Mouse (Mus musculus): ENCODE measurements at regions not wholly inside any gene's neighbourhood (a gene's known extent, or its start where the extent isn't known, plus 50 kb on each side); places are given as distances from the start of the nearest gene placed in this dataset.
A peak's percentile ranks its signal among the peaks of the same experiment; 100 is the strongest.

- DNase-seq (ENCODE audit: extremely low spot score, low spot score), result peak; percentile 16
These were observed 59.2 kb downstream of the Areg start for GRCm38 (mm10) chr5:91198620-91199019.

- no peak for DNase-seq (ENCODE audit: extremely low spot score, low spot score)
These were observed 61.0 kb downstream of the Areg start for GRCm38 (mm10) chr5:91200448-91200847.

- DNase-seq (ENCODE audit: extremely low spot score, low spot score), result no peak
These were observed 65.0 kb downstream of the Areg start for GRCm38 (mm10) chr5:91204225-91205005.

- DNase-seq (ENCODE audit: extremely low spot score, low spot score), result no peak
These were observed 66.0 kb downstream of the Areg start for GRCm38 (mm10) chr5:91205350-91205880.

- no peak for DNase-seq (ENCODE audit: extremely low spot score, low spot score)
These were observed 67.4 kb downstream of the Areg start for GRCm38 (mm10) chr5:91206569-91207490.

GRCm38 (mm10) chr5:91220174-91220573, 80.8 kb downstream of the Areg start:
- no peak for DNase-seq (ENCODE audit: extremely low spot score, low spot score)

GRCm38 (mm10) chr5:91241656-91242055, 102.3 kb downstream of the Areg start:
- no peak for DNase-seq (ENCODE audit: extremely low spot score, low spot score)

GRCm38 (mm10) chr5:91247444-91247843, 108.0 kb downstream of the Areg start:
- no peak for DNase-seq (ENCODE audit: extremely low spot score, low spot score)

- DNase-seq (ENCODE audit: extremely low spot score, low spot score), result no peak
These were observed 122.5 kb downstream of the Areg start for GRCm38 (mm10) chr5:91261895-91262294.

GRCm38 (mm10) chr5:91262526-91262925, 123.1 kb downstream of the Areg start:
- no peak for DNase-seq (ENCODE audit: extremely low spot score, low spot score)

- DNase-seq (ENCODE audit: extremely low spot score, low spot score), result no peak
These were observed 131.3 kb downstream of the Areg start for GRCm38 (mm10) chr5:91270747-91271146.

- no peak for DNase-seq (ENCODE audit: extremely low spot score, low spot score)
These were observed 131.4 kb downstream of the Btc start for GRCm38 (mm10) chr5:91271416-91271815.

- no peak for DNase-seq (ENCODE audit: extremely low spot score, low spot score)
These were observed 128.4 kb downstream of the Btc start for GRCm38 (mm10) chr5:91274411-91274810.

- no peak for DNase-seq (ENCODE audit: extremely low spot score, low spot score)
These were observed 124.3 kb downstream of the Btc start for GRCm38 (mm10) chr5:91278466-91278865.

GRCm38 (mm10) chr5:91279464-91279863, 123.3 kb downstream of the Btc start:
- no peak for DNase-seq (ENCODE audit: extremely low spot score, low spot score)

GRCm38 (mm10) chr5:91282969-91283368, 119.8 kb downstream of the Btc start:
- no peak for DNase-seq (ENCODE audit: extremely low spot score, low spot score)

GRCm38 (mm10) chr5:91293073-91293472, 109.7 kb downstream of the Btc start:
- no peak for DNase-seq (ENCODE audit: extremely low spot score, low spot score)

GRCm38 (mm10) chr5:91294957-91295356, 107.8 kb downstream of the Btc start:
- no peak for DNase-seq (ENCODE audit: extremely low spot score, low spot score)

GRCm38 (mm10) chr5:91297068-91297467, 105.7 kb downstream of the Btc start:
- DNase-seq (ENCODE audit: extremely low spot score, low spot score), result no peak

GRCm38 (mm10) chr5:91302114-91302513, 100.7 kb downstream of the Btc start:
- DNase-seq (ENCODE audit: extremely low spot score, low spot score), result no peak

- DNase-seq (ENCODE audit: extremely low spot score, low spot score), result no peak
These were observed 99.9 kb downstream of the Btc start for GRCm38 (mm10) chr5:91302943-91303342.

- no peak for DNase-seq (ENCODE audit: extremely low spot score, low spot score)
These were observed 99.1 kb downstream of the Btc start for GRCm38 (mm10) chr5:91303702-91304101.
